Mouse (Mus musculus) large intestine, adult 2 months (tissue): Measurements from ENCODE around the gene Itsn1. TPM values are rescaled to one million over a fixed set of nuclear protein-coding genes. Genes with fewer than 3 reads are reported as not detected.

Experiments
- DNase-seq: peaks from one replicate; pipeline ENCODE4 v3.0.0-alpha.2; 2012; ENCODE audit warnings: low read depth, low spot score
- WGBS: fragments of 180-500 bp; shearing (Covaris S2); methylation state at CpG from one replicate; pipeline ENCODE4 v1.1.7; 2018; 5-methylcytosine and 5-hydroxymethylcytosine counted together
- polyA plus RNA-seq: library from polyadenylated mRNA; depleted of rRNA; stranded (reverse); fragments of >200 nt; gene quantifications from 2 replicates; pipeline ENCODE4 v1.2.3, GENCODE M21; 2012

The Itsn1 gene
- polyA plus RNA-seq, 1 experiment, result 13.6 TPM

- WGBS, result 93% methylated on average over 2 of the region's 2 CpGs
- DNase-seq, result no peak
Measured at GRCm38 (mm10) chr16:91795044-91795443, 66.0 kb downstream of the Itsn1 start.

- 94% methylated on average over 9 of the region's 9 CpGs for WGBS
- no peak for DNase-seq
Measured at GRCm38 (mm10) chr16:91795606-91796005, 66.5 kb downstream of the Itsn1 start.

GRCm38 (mm10) chr16:91801426-91801825 lies 72.3 kb downstream of the Itsn1 start:
- WGBS, result 89% methylated on average over 13 of the region's 13 CpGs
- no peak for DNase-seq

GRCm38 (mm10) chr16:91802461-91803062 lies 73.5 kb downstream of the Itsn1 start:
- DNase-seq, result no peak
- WGBS, result 56% methylated on average over 5 of the region's 5 CpGs

GRCm38 (mm10) chr16:91804418-91804817 lies 75.3 kb downstream of the Itsn1 start:
- DNase-seq, result no peak
- WGBS, result 90% methylated on average over 8 of the region's 8 CpGs

GRCm38 (mm10) chr16:91804831-91805230 lies 75.8 kb downstream of the Itsn1 start:
- WGBS, result 72% methylated on average over 5 of the region's 5 CpGs
- no peak for DNase-seq

- DNase-seq, result no peak
- WGBS, result 88% methylated on average over 7 of the region's 7 CpGs
Measured at GRCm38 (mm10) chr16:91810235-91810634, 81.2 kb downstream of the Itsn1 start.

- DNase-seq, result no peak
- 89% methylated on average over 7 of the region's 7 CpGs for WGBS
Measured at GRCm38 (mm10) chr16:91811339-91811738, 82.3 kb downstream of the Itsn1 start.

- WGBS, result 86% methylated on average over 9 of the region's 9 CpGs
- DNase-seq, result no peak
Measured at GRCm38 (mm10) chr16:91811876-91812275, 82.8 kb downstream of the Itsn1 start.

- no peak for DNase-seq
- 98% methylated on average over 6 of the region's 6 CpGs for WGBS
Measured at GRCm38 (mm10) chr16:91813543-91813942, 84.5 kb downstream of the Itsn1 start.

GRCm38 (mm10) chr16:91815067-91815466 lies 86.0 kb downstream of the Itsn1 start:
- WGBS, result 86% methylated on average over 3 of the region's 3 CpGs
- DNase-seq, result no peak

- DNase-seq, result no peak
- WGBS, result 81% methylated on average over 8 of the region's 8 CpGs
Measured at GRCm38 (mm10) chr16:91820299-91820698, 91.2 kb downstream of the Itsn1 start.

GRCm38 (mm10) chr16:91822325-91822724 lies 93.2 kb downstream of the Itsn1 start:
- 65% methylated on average over 7 of the region's 7 CpGs for WGBS
- no peak for DNase-seq

- WGBS, result 92% methylated on average over 6 of the region's 6 CpGs
- DNase-seq, result no peak
Measured at GRCm38 (mm10) chr16:91822759-91823158, 93.7 kb downstream of the Itsn1 start.

GRCm38 (mm10) chr16:91825774-91826325 lies 96.8 kb downstream of the Itsn1 start:
- DNase-seq, result no peak
- 54% methylated on average over 9 of the region's 9 CpGs for whole genome bisulfite sequencing

- WGBS, result 78% methylated on average over 2 of the region's 2 CpGs
- no peak for DNase-seq
Measured at GRCm38 (mm10) chr16:91826893-91827292, 97.8 kb downstream of the Itsn1 start.

- no peak for DNase-seq
- 28% methylated on average over 5 of the region's 5 CpGs for WGBS
Measured at GRCm38 (mm10) chr16:91827456-91827855, 98.4 kb downstream of the Itsn1 start.

- WGBS, result 68% methylated on average over 7 of the region's 7 CpGs
- no peak for DNase-seq
Measured at GRCm38 (mm10) chr16:91828160-91828559, 99.1 kb downstream of the Itsn1 start.

GRCm38 (mm10) chr16:91828603-91829002 lies 99.5 kb downstream of the Itsn1 start:
- 74% methylated on average over 5 of the region's 5 CpGs for WGBS
- no peak for DNase-seq

GRCm38 (mm10) chr16:91829121-91829520 lies 100.0 kb downstream of the Itsn1 start:
- WGBS, result 68% methylated on average over 5 of the region's 5 CpGs
- no peak for DNase-seq

GRCm38 (mm10) chr16:91830260-91830659 lies 101.2 kb downstream of the Itsn1 start:
- DNase-seq, result no peak

GRCm38 (mm10) chr16:91833121-91833520 lies 104.0 kb downstream of the Itsn1 start:
- 79% methylated on average over 5 of the region's 5 CpGs for WGBS

More at GRCm38 (mm10) chr16:91830260-91830659, 101.2 kb downstream of the Itsn1 start:
- 50% methylated on average over 23 of the region's 23 CpGs for WGBS

More at GRCm38 (mm10) chr16:91833121-91833520, 104.0 kb downstream of the Itsn1 start:
- no peak for DNase-seq
